Mouse (Mus musculus): ENCODE measurements around the gene Ceacam9.
A peak's percentile ranks its signal among the peaks of the same experiment; 100 is the strongest.

Gene Ceacam9

GRCm38 (mm10) chr7:16739056-16739604, 17.4 kb downstream of the Ceacam9 start:
- DNase-seq (ENCODE audit: extremely low read depth, low read depth), result no peak

- DNase-seq (ENCODE audit: extremely low read depth, low read depth), result no peak
These were observed 23.6 kb downstream of the Ceacam9 start for GRCm38 (mm10) chr7:16745373-16745772.

- DNase-seq (ENCODE audit: extremely low read depth, low read depth), result peak; percentile 46
These were observed 24.4 kb downstream of the Ceacam9 start for GRCm38 (mm10) chr7:16746093-16746492.

GRCm38 (mm10) chr7:16747656-16748055, 25.9 kb downstream of the Ceacam9 start:
- no peak for DNase-seq (ENCODE audit: extremely low read depth, low read depth)

- DNase-seq (ENCODE audit: extremely low read depth, low read depth), result no peak
These were observed 30.3 kb downstream of the Ceacam9 start for GRCm38 (mm10) chr7:16752016-16752415.

GRCm38 (mm10) chr7:16755362-16756017, 33.8 kb downstream of the Ceacam9 start:
- DNase-seq (ENCODE audit: extremely low read depth, low read depth), result no peak

- DNase-seq (ENCODE audit: extremely low read depth, low read depth), result no peak
These were observed 37.3 kb downstream of the Ceacam9 start for GRCm38 (mm10) chr7:16758872-16759574.

GRCm38 (mm10) chr7:16760292-16760691, 38.6 kb downstream of the Ceacam9 start:
- no peak for DNase-seq (ENCODE audit: extremely low read depth, low read depth)

- DNase-seq (ENCODE audit: extremely low read depth, low read depth), result no peak
These were observed 39.3 kb downstream of the Ceacam9 start for GRCm38 (mm10) chr7:16761005-16761481.

- no peak for DNase-seq (ENCODE audit: extremely low read depth, low read depth)
These were observed 39.9 kb downstream of the Ceacam9 start for GRCm38 (mm10) chr7:16761630-16762029.

- DNase-seq (ENCODE audit: extremely low read depth, low read depth), result no peak
These were observed 41.9 kb downstream of the Ceacam9 start for GRCm38 (mm10) chr7:16763463-16764218.

- no peak for DNase-seq (ENCODE audit: extremely low read depth, low read depth)
These were observed 44.7 kb downstream of the Ceacam9 start for GRCm38 (mm10) chr7:16766443-16766842.

Data from MEL-GATA-1-ER (cell line).